Mouse (Mus musculus) CD4-positive, CD25-positive, alpha-beta regulatory T cell, adult 4 months (primary cell): ENCODE data around the gene Cachd1. TPM values are rescaled to one million over a fixed set of nuclear protein-coding genes. Genes with fewer than 3 reads are reported as not detected.
A peak's percentile ranks its signal among the peaks of the same experiment; 100 is the strongest.

Experiments
- ATAC-seq: one replicate; pipeline ENCODE4 v1.8.0; 2017
- polyA plus RNA-seq, 2 experiments: library from polyadenylated mRNA; unstranded; fragments of 100-300 nt; shearing (Covaris generic); gene quantifications; one replicate each; pipeline ENCODE4 v1.2.1; 2017

Gene Cachd1
- polyA plus RNA-seq, 2 experiments from 2014 or later, result not detected

DNA sequence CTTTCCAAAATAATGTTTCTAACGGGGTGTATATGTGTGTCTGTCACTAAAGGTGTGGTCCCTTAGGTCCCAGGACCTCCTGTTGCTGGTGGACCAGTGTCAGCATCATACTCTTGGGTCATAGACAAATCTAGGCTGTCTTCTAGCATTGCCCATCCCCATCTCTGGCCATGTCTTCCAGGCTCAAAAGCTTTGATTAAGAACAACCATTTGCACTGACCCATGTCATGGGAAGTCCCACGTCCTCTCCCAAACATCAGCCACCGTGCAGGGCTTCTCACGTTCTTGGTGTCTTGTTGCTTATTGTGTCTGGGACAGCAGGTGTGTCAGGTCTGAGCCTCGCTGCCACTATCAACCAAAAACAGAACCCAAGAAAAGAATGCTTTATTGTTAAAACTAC lies 219.1 kb downstream of the Cachd1 start:
- no peak for ATAC-seq

DNA sequence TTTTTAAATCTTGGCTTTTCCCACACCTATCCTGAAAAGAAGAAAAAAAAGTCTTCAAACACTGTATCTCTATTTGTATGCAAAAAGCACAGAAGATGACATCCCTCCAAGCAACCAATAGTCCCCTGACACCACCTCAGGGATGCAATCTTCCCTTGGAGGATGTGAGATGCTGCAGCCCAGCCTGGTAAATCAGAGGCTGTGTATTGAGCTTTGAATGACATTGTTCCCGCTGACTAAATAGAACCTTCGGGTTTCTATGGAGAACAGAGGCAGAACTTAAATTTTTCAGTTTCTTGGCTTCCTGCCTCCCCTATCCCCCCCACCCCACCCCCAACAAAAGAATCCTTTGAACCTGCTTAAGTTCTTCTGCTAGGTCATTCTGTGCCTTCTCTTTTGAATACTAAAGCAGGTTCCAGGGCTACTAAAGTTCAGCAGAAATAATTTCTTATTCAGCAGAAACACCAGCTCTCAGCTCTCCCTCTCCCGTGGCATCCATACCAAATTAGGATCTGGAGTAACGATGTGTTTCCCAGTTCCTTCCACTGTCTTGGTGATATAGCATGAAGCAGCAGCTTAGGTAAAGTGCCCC lies 219.7 kb downstream of the Cachd1 start:
- no peak for ATAC-seq

DNA sequence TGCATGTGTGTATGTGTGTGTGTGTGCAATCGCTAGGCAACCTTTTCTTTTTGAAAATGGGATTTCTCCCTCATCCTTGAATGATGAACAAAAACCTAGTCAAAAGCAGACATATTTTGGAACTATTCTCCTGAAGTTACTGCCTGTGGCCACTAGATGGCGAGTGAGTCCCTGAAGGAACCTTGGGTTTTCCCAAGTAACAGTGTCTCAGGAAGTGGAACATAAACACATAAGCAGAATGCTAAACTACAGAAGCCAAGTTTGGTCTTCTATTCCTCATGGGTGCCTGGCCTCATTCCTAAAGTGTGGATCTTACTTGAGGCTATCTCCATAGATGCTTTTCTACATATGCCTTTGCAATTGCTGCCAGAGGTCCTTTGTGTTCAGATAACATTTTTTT lies 221.7 kb downstream of the Cachd1 start:
- ATAC-seq, result peak; percentile 39

DNA sequence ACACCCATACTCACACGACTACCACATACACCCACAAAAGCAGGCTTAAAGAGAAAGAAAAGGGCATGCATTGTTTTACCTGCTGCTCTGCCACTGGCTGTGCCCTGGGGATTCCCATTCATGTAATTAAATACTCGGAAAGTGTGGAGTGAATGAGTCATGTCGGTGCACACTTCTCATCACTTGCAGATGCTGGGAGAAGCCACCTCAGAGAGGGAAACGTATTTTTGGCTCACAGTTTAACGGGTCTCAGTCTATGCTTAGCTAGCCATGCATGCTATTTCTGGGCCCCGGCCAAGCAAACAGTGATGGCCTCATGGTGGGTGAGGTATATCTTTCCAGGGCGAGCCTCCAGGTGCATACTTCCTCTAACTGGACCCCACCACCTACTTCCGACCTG lies 222.4 kb downstream of the Cachd1 start:
- ATAC-seq, result no peak

DNA sequence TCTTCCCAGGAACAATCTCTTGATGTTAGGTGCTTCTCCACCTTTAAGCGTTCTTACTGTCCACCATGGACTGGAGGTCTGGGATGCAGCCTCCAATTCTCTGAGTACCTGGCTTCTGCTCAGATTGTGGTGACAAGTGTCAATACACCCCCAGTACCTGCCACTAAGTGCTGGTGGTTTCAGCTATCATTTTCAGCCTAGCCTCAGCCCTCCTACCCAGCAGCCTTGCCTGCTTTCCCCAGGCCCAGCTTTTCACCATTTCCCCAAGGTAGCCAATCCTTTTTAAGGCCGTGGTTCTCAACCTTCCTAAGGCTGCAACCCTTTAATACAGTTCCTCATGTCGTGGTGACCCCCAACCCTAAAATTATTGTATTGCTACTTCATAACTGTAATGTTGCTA lies 224.1 kb downstream of the Cachd1 start:
- ATAC-seq, result no peak

DNA sequence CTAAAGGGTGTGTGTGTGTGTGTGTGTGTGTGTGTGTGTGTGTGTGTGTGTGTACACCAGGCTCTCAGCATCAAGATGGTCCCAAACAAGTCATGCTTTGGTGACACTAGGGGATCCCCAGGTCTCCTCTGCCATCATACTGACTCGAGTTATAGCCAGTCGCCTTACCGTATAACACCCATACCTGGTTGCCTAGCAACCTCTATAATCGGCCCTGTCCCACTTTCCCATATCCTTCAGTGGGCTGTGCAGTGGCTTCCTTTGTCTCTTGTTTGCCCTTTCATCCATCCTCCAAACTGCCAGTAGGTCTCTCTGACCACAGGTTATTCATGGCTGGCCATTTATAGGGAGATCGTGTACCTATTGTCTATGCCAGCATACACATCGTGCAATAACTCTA lies 224.6 kb downstream of the Cachd1 start:
- ATAC-seq, result no peak

DNA sequence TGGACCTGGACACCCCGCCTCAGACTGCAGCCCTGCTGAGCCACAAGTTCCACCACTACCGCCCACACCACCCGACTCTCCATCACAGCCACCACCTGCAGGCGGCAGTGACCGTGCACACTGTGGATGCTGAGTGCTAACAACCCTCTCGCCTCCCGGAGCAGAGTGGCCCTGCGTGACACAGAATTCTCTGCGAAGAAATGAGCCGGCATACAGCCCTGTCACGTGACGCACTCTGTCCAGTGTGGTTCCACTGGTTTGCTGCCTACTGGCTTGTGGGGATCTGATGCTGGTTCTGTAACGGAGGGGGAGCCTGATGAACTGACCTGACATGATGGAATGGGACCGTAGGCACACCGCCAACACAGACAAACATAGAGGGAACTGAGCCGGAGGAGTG lies 226.5 kb downstream of the Cachd1 start:
- ATAC-seq, result no peak

DNA sequence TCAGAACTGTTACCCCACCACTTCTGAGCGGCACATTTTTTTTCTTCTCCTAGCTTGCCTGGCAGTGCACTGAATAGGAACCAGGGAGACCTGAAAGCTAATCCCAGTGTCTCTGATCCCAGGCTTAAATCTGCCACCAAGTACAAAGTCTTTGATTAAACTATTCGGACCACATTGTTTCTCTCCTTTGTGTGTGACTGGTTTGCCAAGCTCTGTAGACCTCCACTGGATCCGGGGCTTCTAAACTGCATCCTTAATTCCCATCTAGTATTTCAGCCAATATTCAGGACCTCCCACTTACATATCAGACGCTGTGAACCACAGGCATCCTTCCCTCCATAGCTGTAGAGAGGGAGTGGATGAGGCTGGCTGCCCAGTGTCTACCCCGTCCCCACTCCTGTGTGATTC lies 231.9 kb downstream of the Cachd1 start:
- ATAC-seq, result no peak

DNA sequence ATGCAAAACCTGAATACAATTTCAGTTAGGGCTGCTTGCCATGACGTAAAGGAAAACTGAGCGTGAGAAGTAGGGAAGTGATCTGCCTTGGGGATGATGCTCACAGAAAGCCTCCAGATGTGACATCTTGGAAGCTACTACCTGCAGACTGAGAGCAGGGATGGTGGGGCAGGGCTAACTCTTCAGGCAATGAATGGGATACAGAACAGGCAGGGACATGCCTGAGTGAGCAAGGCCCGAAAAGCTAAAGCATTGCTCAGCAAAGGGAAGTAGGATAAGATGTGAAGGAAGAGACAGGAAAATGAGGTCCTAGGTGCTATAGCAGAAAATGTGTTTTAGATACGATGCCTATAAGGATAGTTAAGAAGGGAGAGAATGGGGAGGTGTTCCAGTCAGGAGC lies 232.6 kb downstream of the Cachd1 start:
- ATAC-seq, result no peak

DNA sequence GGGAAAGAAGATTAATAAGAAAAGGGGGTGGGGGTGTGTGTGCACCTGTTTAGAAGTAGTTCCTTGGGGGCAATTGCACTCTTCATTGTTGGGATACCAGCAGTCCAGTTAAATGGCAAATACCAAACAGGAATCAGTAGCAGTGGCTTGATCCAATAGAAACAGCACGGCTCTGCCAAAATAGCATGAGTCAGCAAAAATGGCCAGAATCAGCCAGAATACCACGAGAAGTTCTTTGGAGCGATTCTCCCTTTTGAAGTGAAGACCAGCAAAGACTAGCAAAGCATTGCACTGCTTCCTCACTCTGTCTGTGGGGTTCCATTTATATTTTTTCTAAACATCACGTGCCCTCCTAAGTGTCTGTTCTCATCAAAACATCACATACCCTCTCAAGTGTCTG lies 241.3 kb downstream of the Cachd1 start:
- ATAC-seq, result no peak

DNA sequence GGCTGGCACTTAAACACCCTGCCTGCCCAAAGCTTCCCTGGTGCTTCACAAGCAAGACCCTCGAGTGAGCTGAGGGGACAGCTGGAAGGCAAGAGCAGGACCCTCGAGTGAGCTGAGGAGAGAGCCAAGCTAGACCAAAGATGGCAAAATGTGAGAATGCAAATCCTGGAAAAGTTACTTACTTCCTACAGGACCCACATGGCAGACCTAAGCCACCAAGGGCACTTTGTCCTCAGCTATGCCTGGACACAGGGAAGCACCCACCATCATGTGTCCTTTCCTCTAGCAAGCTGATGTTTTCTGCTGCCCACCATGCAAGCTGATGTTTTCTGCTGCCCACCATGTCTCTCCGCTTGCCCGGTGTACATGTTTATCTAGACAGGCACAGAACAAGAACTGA lies 244.1 kb downstream of the Cachd1 start, which contains the start of gene Gm10577:
TSS of gene Gm10577 (minus strand) at position 101 of the 400 bp plus-strand sequence.
- no peak for ATAC-seq

DNA sequence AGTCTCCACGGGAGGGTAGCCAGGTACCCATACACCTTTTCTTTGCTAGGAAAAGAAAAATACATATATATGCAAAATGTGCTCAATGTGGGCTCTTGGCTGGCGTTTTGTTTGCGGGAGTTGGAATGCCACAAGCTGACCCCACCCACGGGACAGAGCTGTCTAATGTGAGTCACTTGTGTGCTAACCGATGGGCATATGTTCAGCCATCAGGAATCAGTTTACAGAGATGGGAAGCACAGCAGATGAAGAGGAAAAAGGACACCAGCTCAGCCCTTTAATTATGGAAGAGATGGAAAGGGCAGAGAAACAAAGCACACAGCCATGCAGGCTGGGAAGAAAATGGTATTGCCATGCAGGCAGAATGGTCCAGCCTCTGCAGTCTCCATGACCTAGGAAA lies 250.1 kb downstream of the Cachd1 start:
- ATAC-seq, result no peak

DNA sequence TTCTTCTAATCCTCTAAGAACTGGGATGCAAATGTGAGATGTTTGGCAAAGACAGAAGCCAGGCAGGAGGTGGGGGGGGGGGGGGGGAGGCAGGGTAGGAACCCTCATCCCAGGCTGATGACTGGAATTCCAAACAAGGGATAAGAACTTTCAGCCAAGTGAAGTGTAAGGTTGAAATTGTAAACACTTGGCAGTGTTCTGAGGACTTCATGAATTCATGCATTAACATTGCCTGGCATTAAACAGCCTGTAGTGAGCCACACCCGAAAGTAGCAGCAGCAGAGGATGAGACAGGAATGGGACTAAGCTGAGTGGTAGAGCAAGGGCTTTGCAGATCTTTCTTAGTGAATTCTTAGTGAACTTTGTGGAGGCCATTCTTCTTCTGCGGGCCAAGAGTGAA lies 250.5 kb downstream of the Cachd1 start:
- ATAC-seq, result no peak

DNA sequence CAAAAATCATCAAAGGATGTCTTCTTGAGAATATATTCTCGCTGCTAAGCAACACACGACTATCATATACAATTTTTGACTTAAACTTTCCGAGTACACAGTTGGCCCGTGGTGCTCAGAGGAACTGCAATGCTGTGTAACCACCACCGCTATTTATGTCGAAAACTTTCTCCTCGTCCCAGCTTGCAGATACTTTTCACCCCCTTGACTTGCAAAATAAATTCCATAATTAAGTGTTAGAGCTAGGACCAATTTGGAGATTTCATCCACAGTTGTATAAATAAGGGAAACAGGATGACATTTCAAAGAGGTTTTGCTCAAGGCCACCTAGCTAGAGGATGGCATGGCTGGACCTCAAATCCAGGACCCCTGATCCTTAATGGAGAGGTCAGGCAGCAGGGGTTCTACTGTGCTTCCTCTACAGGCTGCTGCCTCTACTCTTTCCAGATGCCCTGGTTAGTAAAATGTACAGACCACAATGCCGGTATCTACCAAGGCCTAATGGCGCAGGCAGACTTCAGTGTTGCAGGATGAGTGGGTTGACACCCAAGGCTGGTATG lies 251.5 kb downstream of the Cachd1 start:
- no peak for ATAC-seq

DNA sequence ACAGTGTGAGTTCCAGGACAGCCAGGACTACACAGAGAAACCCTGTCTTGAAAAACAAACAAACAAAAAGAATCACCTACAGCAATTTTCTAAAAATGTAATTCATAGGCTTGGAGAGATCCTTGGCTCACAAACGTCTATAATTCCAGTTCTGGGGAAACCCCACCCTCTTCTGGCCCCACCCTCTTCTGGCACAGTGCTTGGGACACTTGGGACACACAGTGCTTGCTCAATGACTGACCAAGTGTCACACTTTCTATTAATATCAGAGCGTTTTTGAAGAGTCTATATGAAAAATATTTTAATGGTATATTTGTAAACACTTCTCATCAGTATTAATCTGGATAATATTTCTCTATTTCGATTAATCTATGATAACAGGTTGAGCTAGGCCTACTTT lies 256.6 kb downstream of the Cachd1 start:
- no peak for ATAC-seq

DNA sequence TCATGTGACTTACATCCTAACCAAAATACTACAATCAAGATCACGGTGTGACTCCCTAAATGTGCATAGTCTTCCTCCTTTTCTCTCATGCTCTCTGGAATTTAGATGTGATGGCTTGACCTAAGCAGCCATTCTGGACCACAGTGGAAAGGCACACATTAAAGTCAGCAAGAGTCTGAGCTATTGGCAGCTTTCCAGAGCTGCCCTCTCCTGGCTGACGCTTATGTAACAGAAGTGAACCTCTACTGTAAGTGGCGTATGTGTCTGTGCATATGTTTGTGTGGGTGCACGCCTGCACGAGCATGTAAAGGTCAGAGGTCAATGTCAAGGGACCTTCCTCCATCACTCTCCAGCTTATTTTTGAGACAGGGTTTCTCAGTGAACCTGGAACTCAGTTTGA lies 258.7 kb downstream of the Cachd1 start:
- no peak for ATAC-seq

DNA sequence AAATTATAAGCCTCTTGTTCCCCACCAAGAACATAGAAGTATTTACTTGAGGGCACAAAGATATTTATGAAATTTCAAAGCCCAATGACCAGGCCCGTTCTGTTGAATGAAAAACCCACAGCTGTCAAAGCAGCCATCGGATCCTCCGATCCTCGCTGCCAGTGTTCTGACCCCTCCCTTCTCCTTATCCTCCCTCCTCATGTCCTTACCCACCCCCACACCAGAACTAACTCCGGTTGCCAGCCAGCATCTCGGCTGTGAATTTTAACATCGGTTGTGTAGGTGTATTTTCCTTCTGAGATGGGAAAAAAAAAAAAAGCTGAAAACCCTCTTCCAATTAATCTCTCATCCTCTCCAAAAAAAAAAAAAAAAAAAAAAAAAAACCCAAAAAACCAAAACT lies 260.7 kb downstream of the Cachd1 start:
- no peak for ATAC-seq

DNA sequence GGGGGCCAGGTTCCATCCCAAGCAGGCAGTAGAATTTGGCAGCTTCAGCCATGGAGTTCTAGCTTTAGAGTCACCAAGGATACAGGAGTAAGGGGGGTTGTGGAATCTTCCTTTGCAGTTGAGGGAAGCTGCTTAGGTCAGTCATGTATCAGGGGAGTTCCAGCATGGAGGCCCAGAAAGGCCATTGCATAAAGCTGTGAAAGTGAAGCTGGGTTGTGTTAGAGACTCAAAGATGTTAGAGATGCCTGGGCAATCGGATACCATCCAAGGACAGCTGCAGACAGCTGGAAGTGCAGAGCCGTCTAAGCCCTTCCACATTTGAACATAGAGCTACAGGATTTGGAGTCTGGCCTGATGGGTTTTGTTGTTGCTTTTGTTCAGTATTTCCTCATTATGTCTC lies 267.2 kb downstream of the Cachd1 start:
- no peak for ATAC-seq

DNA sequence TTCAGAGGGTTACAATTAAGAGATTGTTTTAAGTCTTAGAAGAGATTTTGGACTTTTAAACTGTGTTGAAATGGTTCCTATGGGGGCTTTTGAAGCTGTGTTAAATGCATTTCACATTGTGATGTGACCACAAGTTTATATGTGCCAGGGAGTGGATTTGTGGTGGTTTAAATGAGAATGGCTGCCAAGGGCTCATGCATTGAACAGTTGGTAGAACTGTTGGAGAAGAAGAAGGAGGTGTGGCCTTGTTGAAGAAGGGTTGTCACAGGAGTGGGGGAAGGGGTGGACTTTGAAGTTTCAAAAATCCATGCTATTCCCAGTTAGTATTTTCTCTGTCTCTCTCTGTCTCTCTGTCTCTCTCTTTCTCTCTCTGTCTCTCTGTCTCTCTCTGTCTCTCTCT lies 267.7 kb downstream of the Cachd1 start:
- ATAC-seq, result no peak

DNA sequence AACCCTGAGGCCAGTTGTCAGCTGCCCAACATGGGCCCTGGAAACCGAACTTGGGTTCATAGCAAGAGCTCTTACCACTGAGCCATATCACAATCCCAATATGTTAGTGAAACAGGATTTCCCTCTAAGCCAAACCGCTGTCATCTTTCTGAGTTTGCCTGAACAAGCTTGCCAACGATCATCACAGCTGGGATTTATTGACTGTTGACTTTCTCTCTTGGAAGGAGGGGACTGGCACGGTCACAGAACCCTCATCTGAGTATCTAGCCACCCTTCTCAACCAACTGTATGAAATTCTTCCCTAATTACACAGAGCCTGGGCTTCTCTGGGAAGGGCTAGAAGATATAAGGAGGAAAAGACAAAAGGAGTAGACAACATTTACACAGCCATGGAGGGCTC lies 270.1 kb downstream of the Cachd1 start:
- ATAC-seq, result no peak

DNA sequence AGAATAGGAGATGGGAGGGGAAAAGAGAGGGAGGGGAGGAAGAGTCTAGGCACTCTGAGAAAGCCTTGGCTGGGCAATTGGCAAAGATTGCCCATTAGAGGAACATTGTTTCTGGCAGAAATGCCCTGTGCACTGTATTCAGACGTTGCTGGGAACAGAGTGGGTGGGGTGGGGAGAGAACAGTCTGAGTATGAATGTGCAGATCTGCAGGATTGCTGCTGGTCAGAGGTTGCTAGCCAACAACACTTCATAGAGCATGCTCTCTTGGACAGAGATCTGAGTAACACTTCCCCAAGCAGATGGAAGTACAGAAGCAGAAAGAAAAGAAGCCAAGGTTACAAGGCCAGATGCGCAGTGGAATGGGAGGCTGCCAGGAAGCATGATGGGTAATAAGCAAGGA lies 285.7 kb downstream of the Cachd1 start:
- ATAC-seq, result no peak

DNA sequence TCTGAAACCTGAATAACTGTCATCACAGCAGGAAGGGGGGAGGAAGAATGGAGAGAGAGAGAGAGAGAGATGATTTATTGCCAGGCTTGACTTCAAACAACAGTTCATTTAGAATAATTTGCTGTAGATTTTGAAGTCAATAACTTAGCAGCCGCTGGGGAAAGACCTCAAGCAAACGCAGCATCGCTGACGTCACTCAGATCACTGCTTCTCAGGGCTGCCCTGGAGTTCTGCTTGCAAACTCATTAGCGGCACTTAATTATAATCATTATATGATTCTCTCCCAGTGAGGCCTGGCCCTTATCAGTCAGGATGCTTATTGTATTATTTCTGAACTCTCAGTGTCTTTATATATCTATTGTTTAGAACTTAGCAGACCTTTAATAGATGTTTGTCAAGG lies 289.9 kb downstream of the Cachd1 start:
- ATAC-seq, result no peak

DNA sequence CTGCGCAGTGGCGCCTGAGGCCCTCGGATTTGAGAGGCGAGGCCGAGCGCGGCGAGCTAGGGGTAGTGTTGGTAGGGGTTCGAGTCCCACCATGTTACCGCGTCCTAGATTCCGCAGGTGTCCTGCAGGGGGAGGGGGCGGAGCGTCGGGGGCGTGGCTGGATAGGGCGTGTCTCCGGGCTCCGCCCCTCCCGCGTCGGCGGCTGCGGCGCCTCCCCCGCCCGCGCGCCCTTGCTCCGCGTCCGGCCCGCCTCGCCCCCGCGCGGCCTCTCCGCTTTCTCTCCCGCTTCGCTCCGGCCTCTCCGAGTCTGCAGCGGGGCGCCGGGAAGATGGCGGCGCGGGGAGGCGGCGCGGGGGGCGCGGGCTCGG lies 292.3 kb downstream of the Cachd1 start, which contains the start of gene Raver2:
TSS of gene Raver2 (plus strand) at position 198 of the 368 bp plus-strand sequence.
- ATAC-seq, result peak; percentile 57

DNA sequence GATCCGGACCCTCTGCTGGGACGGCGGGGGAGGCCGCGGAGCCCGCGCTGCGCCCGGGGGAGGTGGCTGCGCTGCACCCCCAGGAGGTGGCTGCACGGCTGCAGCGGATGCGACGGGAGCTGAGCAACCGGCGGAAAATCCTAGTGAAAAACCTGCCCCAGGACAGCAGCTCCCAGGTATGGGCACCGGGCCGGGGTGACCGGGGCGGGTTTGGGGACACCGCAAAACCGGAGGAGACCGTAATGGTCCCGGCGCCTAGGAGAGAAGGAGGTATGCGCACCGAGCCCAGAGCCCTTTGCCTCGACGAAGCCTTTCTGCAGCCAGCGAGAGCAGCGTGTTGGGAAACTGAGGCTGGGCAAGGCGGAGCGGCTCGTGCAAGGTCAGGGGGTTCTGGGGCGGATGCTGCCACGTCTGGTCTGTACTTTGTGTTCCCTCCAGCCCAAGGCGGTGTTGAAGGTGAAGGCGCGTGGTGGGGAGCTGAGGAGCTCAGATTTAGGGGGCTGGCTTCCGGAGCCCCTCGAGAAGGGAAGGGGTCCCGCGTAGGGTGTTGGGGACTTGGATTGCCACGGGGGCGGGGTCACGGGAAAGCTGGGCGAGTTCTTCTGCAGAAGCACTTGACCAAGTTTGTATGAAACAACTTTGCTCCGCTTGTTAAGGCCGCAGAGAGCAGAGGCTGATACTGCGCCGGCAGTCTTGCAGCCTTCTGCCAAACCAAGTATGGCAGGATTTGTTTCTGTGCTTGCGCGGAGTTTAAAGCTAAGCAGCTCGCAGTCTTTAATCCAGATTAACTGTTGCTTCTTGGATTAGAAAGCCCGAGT lies 292.9 kb downstream of the Cachd1 start:
- peak; percentile 32 for ATAC-seq
